Mouse (Mus musculus) brain, embryonic 14.5 days (tissue): ENCODE data around the gene Nop56.

Experiments used
- CTCF ChIP-seq: fragments of 200-500 bp; IDR thresholded peaks from 2 replicates; pipeline ENCODE4 v1.5.1; 2012; ENCODE audit warnings: inconsistent platforms, mild to moderate bottlenecking, moderate library complexity, borderline replicate concordance; ENCODE audit not compliant: insufficient read depth, insufficient read length; ENCODE audit errors: extremely low read depth
- POLR2A ChIP-seq: fragments of 200-500 bp; IDR thresholded peaks from 2 replicates; pipeline ENCODE4 v1.6.1; 2012; ENCODE audit warnings: mild to moderate bottlenecking, inconsistent platforms, borderline replicate concordance; ENCODE audit not compliant: poor library complexity, insufficient read depth, insufficient read length, severe bottlenecking; ENCODE audit errors: extremely low read depth

DNA sequence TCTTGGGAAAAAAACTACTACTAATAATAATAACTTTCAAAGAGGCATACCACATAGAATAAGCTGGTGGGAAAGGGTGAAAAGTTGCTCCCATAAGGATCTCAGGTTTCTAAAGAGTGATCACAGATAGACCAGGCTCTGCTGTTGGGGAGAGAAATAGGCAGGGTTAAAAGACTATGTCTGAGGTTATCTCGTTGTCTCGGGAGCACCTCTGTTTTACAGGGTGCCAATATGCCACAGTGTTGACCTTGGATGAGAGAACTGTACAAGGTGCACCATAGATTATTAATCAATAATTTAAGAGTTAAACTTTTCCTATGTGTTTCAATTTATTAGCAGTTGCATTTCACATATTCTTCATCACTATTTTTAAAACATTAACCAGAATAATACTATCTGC lies 12.3 kb upstream of the Nop56 start:
- no peak for TF ChIP-seq CTCF
- TF ChIP-seq POLR2A: no peak
